Mouse (Mus musculus): ENCODE measurements around the gene Dok5. TPM values are rescaled to one million over a fixed set of nuclear protein-coding genes. Genes with fewer than 3 reads are reported as not detected.

Gene Dok5
- polyA plus RNA-seq, 1 experiment from 2014 or later: 12.7 TPM

GRCm38 (mm10) chr2:170739713-170740365 is 8.2 kb downstream of the Dok5 start:
- ATAC-seq (ENCODE audit: insufficient number of reproducible peaks, low FRiP score, low TSS enrichment, low read depth): 0 out of 2 replicates have a peak, but pooled peaks have one; percentile 36
- WGBS: 53% methylated on average over 8 of the region's 8 CpGs

DNA sequence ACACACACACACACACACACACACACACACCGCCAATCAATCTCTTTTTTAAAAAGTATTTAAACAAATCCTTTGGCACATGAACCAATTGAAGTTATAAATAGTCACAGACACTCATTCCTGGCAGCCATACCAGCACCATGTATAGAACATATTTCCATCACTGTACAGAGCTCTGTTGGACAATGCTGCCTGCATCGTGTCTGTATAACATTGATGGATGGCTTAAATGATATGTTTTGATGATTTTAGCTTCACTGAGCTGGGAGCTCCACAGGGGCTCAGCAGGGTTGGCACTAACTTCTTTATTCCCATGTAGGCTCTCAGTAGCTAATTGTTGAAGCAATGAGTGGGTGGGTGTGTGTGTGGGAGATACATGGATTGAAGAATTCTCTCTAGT is 11.9 kb downstream of the Dok5 start:
- no peaks in the 10 kb centered on the region for H3K9me3 ChIP-seq
- no peak overlapping the region for H3K4me2 ChIP-seq
- 0 out of 2 replicates have a peak, but pooled peaks cover 4% of the 10 kb centered on the region for H3K27me3 ChIP-seq
- no peak overlapping the region for H3K9ac ChIP-seq
- no peaks in the 10 kb centered on the region for H3K36me3 ChIP-seq
- 65% methylated on average over 2 of the region's 2 CpGs for WGBS
- no peaks in the 10 kb centered on the region for H3K4me1 ChIP-seq
- no peak for ATAC-seq (ENCODE audit: insufficient number of reproducible peaks, low FRiP score, low TSS enrichment, low read depth)
- no peak overlapping the region for H3K27ac ChIP-seq
- no peak overlapping the region for H3K4me3 ChIP-seq

More at GRCm38 (mm10) chr2:170739713-170740365, 8.2 kb downstream of the Dok5 start:
- no peaks in the 10 kb centered on the region for H3K36me3 ChIP-seq
- H3K4me1 ChIP-seq: no peaks in the 10 kb centered on the region
- no peak overlapping the region for H3K9ac ChIP-seq
- no peak overlapping the region for H3K27ac ChIP-seq
- H3K9me3 ChIP-seq: no peaks in the 10 kb centered on the region
- H3K4me3 ChIP-seq: no peak overlapping the region
- 0 out of 2 replicates have a peak, but pooled peaks cover 4% of the 10 kb centered on the region for H3K27me3 ChIP-seq
- no peak overlapping the region for H3K4me2 ChIP-seq

- H3K27me3 ChIP-seq: peaks cover 4% of the 10 kb centered on the region; the same call in 1 of the 2 replicates
- 72% methylated on average over 3 of the region's 3 CpGs for WGBS
- no peak overlapping the region for H3K4me3 ChIP-seq
- no peak overlapping the region for H3K27ac ChIP-seq
- H3K36me3 ChIP-seq: no peaks in the 10 kb centered on the region
- H3K9ac ChIP-seq: no peak overlapping the region
- no peaks in the 10 kb centered on the region; the same call in 1 of the 2 replicates for H3K4me1 ChIP-seq
- ATAC-seq (ENCODE audit: insufficient number of reproducible peaks, low FRiP score, low TSS enrichment, low read depth): no peak
- H3K9me3 ChIP-seq: no peaks in the 10 kb centered on the region
- H3K4me2 ChIP-seq: no peak overlapping the region
Measured at GRCm38 (mm10) chr2:170748901-170749300, 17.3 kb downstream of the Dok5 start.

GRCm38 (mm10) chr2:170752191-170752850 is 20.7 kb downstream of the Dok5 start:
- no peak overlapping the region for H3K27ac ChIP-seq
- peaks cover 12% of the 10 kb centered on the region; the same call in 1 of the 2 replicates for H3K27me3 ChIP-seq

GRCm38 (mm10) chr2:170755817-170756216 is 24.2 kb downstream of the Dok5 start:
- Histone ChIP-seq H3K9me3 (no peaks in the 10 kb centered on the region), H3K4me2 (no peak overlapping the region), H3K27me3 (peaks cover 12% of the 10 kb centered on the region; the same call in 1 of the 2 replicates), H3K4me3 (no peak overlapping the region), H3K9ac (no peak overlapping the region), H3K27ac (no peak overlapping the region), H3K4me1 (peaks cover 30% of the 10 kb centered on the region; the same call in 1 of the 2 replicates), H3K36me3 (no peaks in the 10 kb centered on the region)
- ATAC-seq (ENCODE audit: insufficient number of reproducible peaks, low FRiP score, low TSS enrichment, low read depth): no peak
- 52% methylated on average over 2 of the region's 2 CpGs for WGBS

More at GRCm38 (mm10) chr2:170752191-170752850, 20.7 kb downstream of the Dok5 start:
- no peaks in the 10 kb centered on the region for H3K36me3 ChIP-seq
- H3K9ac ChIP-seq: no peak overlapping the region
- H3K4me2 ChIP-seq: no peak overlapping the region
- H3K4me1 ChIP-seq: peaks cover 19% of the 10 kb centered on the region; the same call in 1 of the 2 replicates
- H3K9me3 ChIP-seq: no peaks in the 10 kb centered on the region
- 61% methylated on average over 10 of the region's 10 CpGs for WGBS
- no peak overlapping the region for H3K4me3 ChIP-seq
- ATAC-seq (ENCODE audit: insufficient number of reproducible peaks, low FRiP score, low TSS enrichment, low read depth): no peak

DNA sequence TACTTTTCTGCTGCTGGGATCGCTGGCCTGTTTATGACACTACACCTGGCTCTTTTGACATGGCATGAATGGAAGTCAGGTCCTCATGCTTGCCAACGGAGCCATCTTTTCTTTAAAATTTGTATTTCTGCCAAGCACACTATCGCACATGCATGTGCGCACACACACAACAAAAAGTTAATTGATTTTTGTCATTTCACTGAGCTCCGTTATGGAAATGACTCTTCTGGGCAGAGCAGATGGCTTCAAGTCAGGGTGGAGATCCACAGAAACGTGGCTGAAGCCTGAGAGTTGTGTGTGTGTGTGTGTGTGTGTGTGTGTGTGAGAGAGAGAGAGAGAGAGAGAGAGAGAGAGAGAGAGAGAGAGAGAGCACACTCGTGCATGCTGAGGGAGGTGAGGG is 25.1 kb downstream of the Dok5 start:
- 70% methylated on average over 7 of the region's 7 CpGs for WGBS
- H3K9me3 ChIP-seq: no peaks in the 10 kb centered on the region
- no peak overlapping the region for H3K4me2 ChIP-seq
- H3K27ac ChIP-seq: no peak overlapping the region
- H3K27me3 ChIP-seq: peaks cover 12% of the 10 kb centered on the region; the same call in 1 of the 2 replicates
- H3K4me3 ChIP-seq: no peak overlapping the region
- peaks cover 30% of the 10 kb centered on the region; the same call in 1 of the 2 replicates for H3K4me1 ChIP-seq
- ATAC-seq (ENCODE audit: insufficient number of reproducible peaks, low FRiP score, low TSS enrichment, low read depth): no peak
- no peak overlapping the region for H3K9ac ChIP-seq
- H3K36me3 ChIP-seq: no peaks in the 10 kb centered on the region

GRCm38 (mm10) chr2:170757228-170757875 is 25.7 kb downstream of the Dok5 start:
- Histone ChIP-seq H3K27ac (no peak overlapping the region), H3K4me2 (no peak overlapping the region), H3K4me1 (peaks cover 30% of the 10 kb centered on the region; the same call in 1 of the 2 replicates), H3K4me3 (no peak overlapping the region), H3K9ac (no peak overlapping the region), H3K27me3 (peaks cover 12% of the 10 kb centered on the region; the same call in 1 of the 2 replicates), H3K9me3 (no peaks in the 10 kb centered on the region), H3K36me3 (no peaks in the 10 kb centered on the region)
- 58% methylated on average over 14 of the region's 14 CpGs for WGBS
- ATAC-seq (ENCODE audit: insufficient number of reproducible peaks, low FRiP score, low TSS enrichment, low read depth): no peak

DNA sequence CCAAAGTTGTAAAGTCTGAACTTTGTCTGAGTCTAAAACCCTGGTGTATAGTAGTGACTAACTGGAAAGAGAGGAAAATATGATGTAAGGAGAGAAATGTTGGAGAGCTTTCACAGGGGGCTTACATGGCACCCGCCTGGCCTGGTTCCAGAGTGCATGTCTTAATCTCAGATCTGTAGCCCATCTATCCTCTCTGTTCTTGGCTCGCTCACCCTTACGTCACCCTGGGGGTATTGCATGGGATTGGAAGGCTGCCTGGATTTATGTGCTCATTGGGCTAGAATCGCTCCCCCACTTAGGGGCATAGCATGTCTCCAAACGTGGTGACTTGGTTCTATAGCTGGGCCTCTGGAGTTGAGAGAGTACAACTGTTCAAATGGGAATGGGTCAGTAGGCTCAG is 26.6 kb downstream of the Dok5 start:
- Histone ChIP-seq H3K9ac (no peak overlapping the region), H3K27me3 (peaks cover 12% of the 10 kb centered on the region; the same call in 1 of the 2 replicates), H3K4me1 (peaks cover 30% of the 10 kb centered on the region; the same call in 1 of the 2 replicates), H3K36me3 (no peaks in the 10 kb centered on the region), H3K4me2 (no peak overlapping the region), H3K9me3 (no peaks in the 10 kb centered on the region), H3K27ac (no peak overlapping the region), H3K4me3 (no peak overlapping the region)
- 54% methylated on average over 5 of the region's 5 CpGs for WGBS
- ATAC-seq (ENCODE audit: insufficient number of reproducible peaks, low FRiP score, low TSS enrichment, low read depth): peak; percentile 61

GRCm38 (mm10) chr2:170764704-170765103 is 33.1 kb downstream of the Dok5 start:
- WGBS: 33% methylated on average over 3 of the region's 3 CpGs
- ATAC-seq (ENCODE audit: insufficient number of reproducible peaks, low FRiP score, low TSS enrichment, low read depth): no peak
- H3K36me3 ChIP-seq: no peaks in the 10 kb centered on the region
- H3K4me2 ChIP-seq: no peak overlapping the region
- H3K27ac ChIP-seq: no peak overlapping the region
- no peak overlapping the region for H3K4me3 ChIP-seq
- H3K4me1 ChIP-seq: no peaks in the 10 kb centered on the region
- H3K9ac ChIP-seq: no peak overlapping the region
- no peaks in the 10 kb centered on the region for H3K27me3 ChIP-seq
- H3K9me3 ChIP-seq: no peaks in the 10 kb centered on the region

GRCm38 (mm10) chr2:170767243-170767642 is 35.6 kb downstream of the Dok5 start:
- Histone ChIP-seq H3K4me1 (peaks cover 3% of the 10 kb centered on the region; the same call in 1 of the 2 replicates), H3K27ac (no peak overlapping the region), H3K4me3 (no peak overlapping the region), H3K36me3 (no peaks in the 10 kb centered on the region), H3K4me2 (no peak overlapping the region), H3K9me3 (no peaks in the 10 kb centered on the region), H3K27me3 (no peaks in the 10 kb centered on the region), H3K9ac (no peak overlapping the region)
- ATAC-seq (ENCODE audit: insufficient number of reproducible peaks, low FRiP score, low TSS enrichment, low read depth): no peak
- 61% methylated on average over 8 of the region's 8 CpGs for WGBS

- no peaks in the 10 kb centered on the region for H3K36me3 ChIP-seq
- no peaks in the 10 kb centered on the region for H3K9me3 ChIP-seq
- H3K9ac ChIP-seq: no peak overlapping the region
- peaks cover 10% of the 10 kb centered on the region; the same call in 1 of the 2 replicates for H3K4me1 ChIP-seq
- WGBS: 81% methylated on average over 6 of the region's 6 CpGs
- no peak overlapping the region for H3K4me2 ChIP-seq
- no peak for ATAC-seq (ENCODE audit: insufficient number of reproducible peaks, low FRiP score, low TSS enrichment, low read depth)
- H3K27me3 ChIP-seq: no peaks in the 10 kb centered on the region
- H3K27ac ChIP-seq: no peak overlapping the region
- no peak overlapping the region for H3K4me3 ChIP-seq
Measured at GRCm38 (mm10) chr2:170768699-170769098, 37.1 kb downstream of the Dok5 start.
